Mouse (Mus musculus) ovary, adult 18-20 months (tissue): ENCODE results near the gene Tbc1d1.

ENCODE experiments used
- DNase-seq: peaks from one replicate; pipeline ENCODE4 v3.0.0; 2022; ENCODE audit warnings: low spot score, mixed read lengths

The Tbc1d1 gene

GRCm38 (mm10) chr5:64279668-64280067 lies 123.6 kb downstream of the Tbc1d1 start:
- DNase-seq: no peak

DNA sequence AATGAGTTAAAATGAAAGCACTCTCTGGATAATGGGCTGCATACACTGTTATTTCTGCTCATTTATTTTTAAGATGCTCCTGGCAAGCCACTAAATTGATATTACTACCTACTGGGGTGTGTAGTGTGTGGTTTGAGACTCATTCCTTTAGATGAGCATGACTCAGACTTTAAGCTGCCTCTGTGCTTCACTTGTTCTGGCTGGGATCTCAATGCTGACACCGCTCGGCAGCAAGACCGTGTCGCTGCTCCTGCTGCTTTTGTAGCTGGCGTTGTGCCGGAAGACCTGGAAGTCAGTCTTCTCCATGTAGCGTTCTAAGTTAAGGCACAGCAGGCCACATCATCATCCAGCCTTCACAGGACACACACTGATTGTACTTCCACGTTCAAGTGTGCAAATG lies 124.1 kb downstream of the Tbc1d1 start:
- no peak for DNase-seq

DNA sequence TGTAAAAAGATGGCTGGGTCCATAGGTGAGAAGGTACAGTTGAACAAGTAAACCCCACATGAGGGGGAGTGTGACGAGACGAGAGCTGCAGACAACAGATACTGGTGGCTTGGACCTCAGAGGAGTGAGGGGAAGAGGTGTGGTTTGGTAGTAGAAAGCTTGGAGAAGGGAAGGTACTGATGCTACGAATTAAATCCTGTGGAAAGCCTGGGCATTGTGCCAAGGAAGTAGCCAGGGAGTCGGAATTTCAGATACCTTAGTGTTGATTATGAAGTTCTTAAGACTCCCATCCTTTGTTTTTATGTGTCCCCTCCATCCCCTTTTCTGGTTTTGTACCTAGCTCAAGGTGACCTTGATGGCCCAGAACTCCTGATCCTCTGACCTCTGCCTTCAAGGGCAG lies 124.5 kb downstream of the Tbc1d1 start:
- DNase-seq: no peak

DNA sequence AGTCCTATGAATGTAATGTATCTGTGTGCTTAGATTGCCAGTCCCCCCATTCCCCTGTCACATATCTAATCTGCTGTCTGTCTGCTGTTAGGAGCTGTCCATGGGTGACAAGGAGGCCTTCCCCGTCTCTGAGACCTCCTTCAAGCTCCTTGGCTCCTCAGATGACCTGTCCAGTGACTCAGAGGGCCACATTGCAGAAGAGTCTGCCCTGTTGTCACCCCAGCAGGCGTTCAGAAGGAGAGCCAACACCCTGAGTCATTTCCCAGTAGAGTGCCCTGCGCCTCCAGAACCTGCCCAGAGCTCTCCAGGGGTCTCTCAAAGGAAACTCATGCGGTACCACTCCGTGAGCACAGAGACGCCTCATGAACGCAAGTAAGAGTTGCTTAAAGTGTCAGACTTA lies 125.6 kb downstream of the Tbc1d1 start:
- no peak for DNase-seq

- DNase-seq: no peak
Measured at GRCm38 (mm10) chr5:64282594-64282993, 126.5 kb downstream of the Tbc1d1 start.

- DNase-seq: no peak
Measured at GRCm38 (mm10) chr5:64285289-64285688, 129.2 kb downstream of the Tbc1d1 start.

DNA sequence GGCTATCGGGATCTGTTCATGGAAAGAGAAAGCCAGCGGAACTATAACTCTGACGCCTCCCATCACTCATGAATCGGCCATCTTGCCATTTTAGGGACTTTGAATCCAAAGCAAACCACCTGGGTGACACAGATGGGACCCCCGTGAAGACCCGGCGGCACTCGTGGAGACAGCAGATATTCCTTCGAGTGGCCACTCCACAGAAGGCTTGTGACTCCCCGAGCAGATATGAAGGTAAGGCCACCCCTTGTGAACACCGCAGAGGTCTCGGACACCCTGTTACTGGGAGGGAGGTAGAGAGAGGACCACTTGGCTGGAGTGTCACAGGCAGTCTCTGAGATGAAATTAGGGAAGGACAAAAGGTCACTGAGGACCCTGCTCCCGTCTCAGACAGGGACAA lies 129.7 kb downstream of the Tbc1d1 start:
- no peak for DNase-seq

GRCm38 (mm10) chr5:64287287-64287686 lies 131.2 kb downstream of the Tbc1d1 start:
- no peak for DNase-seq

GRCm38 (mm10) chr5:64288031-64288928 lies 132.2 kb downstream of the Tbc1d1 start:
- no peak for DNase-seq

- peak; percentile 73 for DNase-seq
Measured at GRCm38 (mm10) chr5:64289202-64290060, 133.3 kb downstream of the Tbc1d1 start.

- DNase-seq: no peak
Measured at GRCm38 (mm10) chr5:64290061-64290345, 133.9 kb downstream of the Tbc1d1 start.

- DNase-seq: no peak
Measured at GRCm38 (mm10) chr5:64291657-64292056, 135.6 kb downstream of the Tbc1d1 start.

GRCm38 (mm10) chr5:64295621-64296020 lies 139.5 kb downstream of the Tbc1d1 start:
- DNase-seq: no peak

DNA sequence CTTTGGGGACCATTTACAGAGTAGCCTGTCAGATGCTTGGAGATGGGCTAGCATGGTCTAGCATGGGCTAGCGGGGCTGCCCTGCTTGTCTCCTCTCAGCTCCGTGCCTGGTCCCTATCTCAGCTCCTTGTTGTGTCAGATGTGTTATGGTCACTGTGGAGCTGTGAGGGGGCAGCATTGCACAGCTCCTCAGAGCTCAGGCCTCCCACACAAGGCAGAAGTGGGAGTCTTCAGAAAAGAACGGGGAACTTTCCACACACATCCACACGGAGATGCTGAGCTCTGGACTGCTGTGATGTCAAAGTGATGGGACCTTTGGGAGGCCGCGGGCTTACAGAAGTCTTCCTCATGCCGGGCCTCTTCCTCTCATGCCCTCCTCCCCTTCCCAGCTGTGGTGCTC lies 140.2 kb downstream of the Tbc1d1 start:
- DNase-seq: no peak

- no peak for DNase-seq
Measured at GRCm38 (mm10) chr5:64297100-64297499, 141.0 kb downstream of the Tbc1d1 start.

DNA sequence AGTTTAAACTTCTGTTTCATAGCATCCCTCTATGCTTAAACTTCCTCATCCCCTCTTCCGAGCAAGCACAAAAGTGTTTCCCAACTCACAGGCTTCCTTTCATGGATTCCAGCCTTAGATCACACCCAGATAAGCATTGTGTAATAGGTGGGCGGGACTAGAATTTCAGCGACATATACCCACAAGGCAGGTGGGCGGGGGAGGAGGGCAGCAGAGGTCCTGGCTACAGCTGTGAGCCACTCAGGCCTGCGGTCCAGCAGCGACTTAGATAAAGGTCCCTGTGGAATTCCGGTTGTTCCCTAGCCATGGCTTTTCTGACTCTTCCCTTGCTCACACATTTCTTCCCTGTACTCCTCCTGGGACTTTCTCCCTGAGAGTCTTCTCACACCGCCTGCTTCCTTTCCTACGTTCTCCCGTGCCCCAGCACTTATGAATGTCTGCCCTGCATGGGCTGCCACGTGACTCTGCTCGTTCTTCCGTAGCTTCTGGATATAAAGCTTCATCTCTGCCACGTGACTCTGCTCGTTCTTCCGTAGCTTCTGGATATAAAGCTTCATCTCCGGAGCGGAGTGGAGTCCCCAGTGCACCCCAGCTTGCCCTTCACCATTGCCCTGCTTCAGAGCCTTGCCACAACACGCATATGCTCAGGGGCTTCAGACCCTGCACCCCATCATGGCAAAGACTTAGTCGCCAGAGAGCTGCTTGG lies 142.4 kb downstream of the Tbc1d1 start:
- no peak for DNase-seq

DNA sequence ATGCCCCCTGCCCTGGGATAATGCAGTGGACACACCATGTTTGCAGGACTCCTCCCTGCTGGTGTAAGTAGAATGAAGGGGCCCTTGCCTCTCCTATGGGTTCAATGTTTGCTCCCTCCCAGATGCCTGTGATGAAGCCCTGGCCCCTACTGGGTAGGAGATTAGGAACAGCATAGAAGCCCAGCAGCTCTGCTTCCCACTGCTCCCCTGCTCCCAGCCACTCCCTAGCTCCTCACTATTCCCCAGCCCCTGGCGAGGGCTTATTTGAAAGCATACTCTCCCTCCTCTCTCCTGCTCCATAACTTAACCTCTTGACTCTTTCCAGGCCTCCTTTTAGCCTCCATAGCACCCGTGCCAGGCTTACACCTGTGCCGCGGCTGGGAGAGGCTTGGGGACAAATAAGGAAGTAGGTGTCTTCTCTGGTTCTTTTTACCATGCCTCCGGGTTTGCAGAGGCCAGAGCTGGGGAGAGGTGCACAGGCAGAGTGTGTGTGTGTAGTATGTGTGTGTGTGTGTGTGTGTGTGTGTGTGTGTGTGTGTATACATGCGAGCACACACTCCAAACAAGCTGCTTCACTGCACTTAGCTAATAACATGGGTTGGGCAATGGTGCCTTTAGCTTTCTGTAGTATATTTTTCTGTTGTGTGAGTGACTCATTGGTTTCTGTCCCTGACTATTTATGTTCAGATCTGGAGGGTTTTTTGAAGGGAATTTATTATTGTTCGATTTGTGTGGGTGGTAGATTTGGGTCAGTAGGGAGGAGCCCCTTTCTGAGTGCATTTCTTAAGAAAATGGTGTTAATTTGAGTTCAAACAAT lies 143.6 kb downstream of the Tbc1d1 start:
- no peak for DNase-seq

DNA sequence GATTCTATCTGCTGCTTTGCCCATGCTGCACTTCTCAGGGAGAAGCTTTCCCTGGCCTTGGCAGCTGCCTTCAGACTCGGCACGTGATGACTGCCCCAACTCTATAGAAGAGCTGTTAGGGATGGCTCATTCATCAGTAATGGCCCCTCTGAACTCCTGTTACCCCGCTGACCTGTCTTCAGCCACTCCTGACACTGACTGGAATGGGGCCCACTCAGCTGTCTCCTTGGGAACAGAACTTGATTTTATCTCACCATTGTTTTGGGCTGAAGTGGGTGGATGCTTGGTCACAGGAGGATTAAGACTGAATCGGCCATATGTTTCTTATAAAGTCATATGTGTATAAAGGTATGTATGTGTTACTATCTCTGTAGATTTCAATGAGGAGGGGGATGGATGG lies 145.1 kb downstream of the Tbc1d1 start:
- DNase-seq: no peak

GRCm38 (mm10) chr5:64307289-64307688 lies 151.2 kb downstream of the Tbc1d1 start:
- DNase-seq: no peak

DNA sequence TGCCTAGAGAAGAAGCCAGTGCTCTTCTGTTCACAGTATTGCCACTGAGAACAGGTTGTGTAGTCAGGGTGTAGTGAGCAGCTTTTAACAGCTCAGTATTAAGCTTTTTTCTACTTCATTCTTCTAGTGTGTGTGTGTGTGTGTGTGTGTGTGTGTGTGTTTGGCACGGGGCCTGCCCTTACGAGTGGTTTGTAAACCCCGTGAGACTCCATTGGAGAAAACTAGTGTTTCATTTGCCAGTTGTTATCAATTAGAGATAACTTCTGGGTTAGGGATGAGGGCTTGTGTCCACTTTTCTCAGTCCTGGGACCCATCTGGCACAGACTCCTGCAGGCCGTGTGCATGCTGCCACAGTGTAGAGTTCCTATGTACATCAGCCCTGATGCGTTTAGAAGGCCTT lies 156.2 kb downstream of the Tbc1d1 start:
- no peak for DNase-seq

GRCm38 (mm10) chr5:64313481-64313880 lies 157.4 kb downstream of the Tbc1d1 start:
- DNase-seq: no peak
